Mouse (Mus musculus) gastrocnemius, postnatal 10 days (tissue): ENCODE data around the gene A730009L09Rik. TPM values are rescaled to one million over a fixed set of nuclear protein-coding genes. Genes with fewer than 3 reads are reported as not detected.

Experiments used
- DNase-seq: peaks from one replicate; pipeline ENCODE4 v3.0.0; 2021; ENCODE audit warnings: mixed read lengths
- total RNA-seq, 2 experiments: library from RNA; stranded (reverse); gene quantifications; 2 replicates each; pipeline ENCODE4 v1.2.3; 2021

Gene A730009L09Rik
- total RNA-seq, 2 experiments from 2014 or later = not detected

DNA sequence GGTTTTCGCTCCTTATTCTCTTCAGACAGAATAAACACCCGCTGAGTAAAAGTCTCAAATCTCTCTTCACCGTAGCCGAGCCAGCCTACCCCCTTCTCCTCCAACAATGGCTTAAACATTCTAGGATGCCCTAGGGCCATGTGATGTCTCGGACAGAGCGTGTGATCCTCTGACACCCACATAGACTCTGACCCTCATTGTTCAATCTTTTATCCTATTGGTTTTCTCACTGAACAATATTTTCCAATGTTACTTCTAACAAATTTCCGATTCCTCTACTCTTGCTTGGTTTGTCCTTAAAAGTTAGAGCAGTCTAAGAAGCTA is 45.3 kb downstream of the A730009L09Rik start:
- no peak for DNase-seq

Other genes starting within 250 kb of the A730009L09Rik start
- 10 to 100 TPM; 22.6 TPM for gene Mrpl39, start 220.6 kb downstream of the A730009L09Rik start, total RNA-seq